Mouse (Mus musculus): ENCODE data around the gene Samd4b. TPM values are rescaled to one million over a fixed set of nuclear protein-coding genes. Genes with fewer than 3 reads are reported as not detected.
A peak's percentile ranks its signal among the peaks of the same experiment; 100 is the strongest.
"Not testable (repeated sequence)": the region's sequence is repeated elsewhere in the genome, so short reads cannot be mapped to it uniquely, and the experiment has no call there.

Samd4b gene
- total RNA-seq, 2 experiments from 2014 or later: 43.0 to 44.1 TPM

- DNase-seq (ENCODE audit: low spot score in 2 of 2): no peak
Observed at GRCm38 (mm10) chr7:28412826-28413225, 185.1 kb downstream of the Samd4b start.

GRCm38 (mm10) chr7:28410841-28411475 lies 187.0 kb downstream of the Samd4b start:
- peak in 1 of 2 experiments; percentile 70 for DNase-seq (ENCODE audit: low spot score in 2 of 2)

- no peak for DNase-seq (ENCODE audit: low spot score in 2 of 2)
Observed at GRCm38 (mm10) chr7:28401942-28402341, 196.0 kb downstream of the Samd4b start.

- DNase-seq (ENCODE audit: low spot score in 2 of 2): no peak
Observed at GRCm38 (mm10) chr7:28401030-28401429, 196.9 kb downstream of the Samd4b start.

GRCm38 (mm10) chr7:28398696-28399340 lies 199.1 kb downstream of the Samd4b start:
- DNase-seq (ENCODE audit: low spot score in 2 of 2): no peak

- no peak for DNase-seq (ENCODE audit: low spot score in 2 of 2)
Observed at GRCm38 (mm10) chr7:28398000-28398399, 199.9 kb downstream of the Samd4b start.

GRCm38 (mm10) chr7:28395425-28395824 lies 202.5 kb downstream of the Samd4b start:
- DNase-seq (ENCODE audit: low spot score in 2 of 2): no peak

GRCm38 (mm10) chr7:28393272-28393951 lies 204.5 kb downstream of the Samd4b start:
- no peak for DNase-seq (ENCODE audit: low spot score in 2 of 2)

- peak; percentile 82 to 94 for DNase-seq (ENCODE audit: low spot score in 2 of 2)
Observed at GRCm38 (mm10) chr7:28392429-28393271, 205.3 kb downstream of the Samd4b start, which contains the start of the genes Med29 and Paf1. TSS of gene Med29 (minus strand) at chr7:28392708. TSS of gene Paf1 (plus strand) at chr7:28392951.

GRCm38 (mm10) chr7:28390331-28390730 lies 207.6 kb downstream of the Samd4b start:
- no peak for DNase-seq (ENCODE audit: low spot score in 2 of 2)

- not testable (repeated sequence) for DNase-seq (ENCODE audit: low spot score in 2 of 2)
Observed at GRCm38 (mm10) chr7:28387384-28387783, 210.6 kb downstream of the Samd4b start.

GRCm38 (mm10) chr7:28386877-28387276 lies 211.1 kb downstream of the Samd4b start:
- not testable (repeated sequence) for DNase-seq (ENCODE audit: low spot score in 2 of 2)

GRCm38 (mm10) chr7:28386462-28386861 lies 211.5 kb downstream of the Samd4b start:
- DNase-seq (ENCODE audit: low spot score in 2 of 2): peak; percentile 74 to 88

GRCm38 (mm10) chr7:28386007-28386406 lies 211.9 kb downstream of the Samd4b start:
- DNase-seq (ENCODE audit: low spot score in 2 of 2): no peak

GRCm38 (mm10) chr7:28385196-28385595 lies 212.7 kb downstream of the Samd4b start:
- no peak for DNase-seq (ENCODE audit: low spot score in 2 of 2)

GRCm38 (mm10) chr7:28384162-28384561 lies 213.8 kb downstream of the Samd4b start:
- DNase-seq (ENCODE audit: low spot score in 2 of 2): no peak

- no peak for DNase-seq (ENCODE audit: low spot score in 2 of 2)
Observed at GRCm38 (mm10) chr7:28383606-28384005, 214.3 kb downstream of the Samd4b start.

GRCm38 (mm10) chr7:28382981-28383396 lies 215.0 kb downstream of the Samd4b start:
- no peak for DNase-seq (ENCODE audit: low spot score in 2 of 2)

GRCm38 (mm10) chr7:28382347-28382951 lies 215.5 kb downstream of the Samd4b start:
- no peak for DNase-seq (ENCODE audit: low spot score in 2 of 2)

GRCm38 (mm10) chr7:28381938-28382337 lies 216.0 kb downstream of the Samd4b start:
- peak; percentile 63 to 80 for DNase-seq (ENCODE audit: low spot score in 2 of 2)
